Mouse (Mus musculus) limb, embryonic 11.5 days (tissue): ENCODE data around the gene Glipr1l2. TPM values are rescaled to one million over a fixed set of nuclear protein-coding genes. Genes with fewer than 3 reads are reported as not detected.
"Not testable (repeated sequence)": the region's sequence is repeated elsewhere in the genome, so short reads cannot be mapped to it uniquely, and the experiment has no call there.

ENCODE experiments used
- ATAC-seq: fragments of 200-750 bp; cut with Nextera tagmentation; 2 replicates; pipeline ENCODE4 v1.8.0; 2017; ENCODE audit warnings: low read depth; ENCODE audit not compliant: insufficient number of reproducible peaks, low FRiP score, low TSS enrichment
- DNase-seq: peaks from one replicate; pipeline ENCODE4 v3.0.0-alpha.2; 2015; ENCODE audit warnings: low spot score
- H3K27ac ChIP-seq: fragments of 300-500 bp; sonication (generic); replicated peaks from 2 replicates; pipeline ENCODE4 v1.5.1; 2014; ENCODE audit warnings: low read depth, mild to moderate bottlenecking, low read length
- H3K27me3 ChIP-seq: fragments of 300-500 bp; sonication (generic); 2 replicates; pipeline ENCODE4 v1.6.1; 2014; ENCODE audit warnings: mild to moderate bottlenecking, low read length, mixed read lengths; ENCODE audit not compliant: control insufficient read depth, insufficient read depth
- H3K36me3 ChIP-seq: fragments of 300-500 bp; sonication (generic); 2 replicates; pipeline ENCODE4 v1.6.1; 2014; ENCODE audit warnings: mild to moderate bottlenecking, low read length, moderate library complexity, mixed read lengths; ENCODE audit not compliant: control insufficient read depth, insufficient read depth
- H3K4me1 ChIP-seq: fragments of 300-500 bp; sonication (generic); 2 replicates; pipeline ENCODE4 v1.6.1; 2014; ENCODE audit warnings: low read length, mixed read lengths; ENCODE audit not compliant: control insufficient read depth, insufficient read depth
- H3K4me2 ChIP-seq: fragments of 300-500 bp; sonication (generic); 2 replicates; pipeline ENCODE4 v1.6.1; 2014; ENCODE audit warnings: low read depth, mild to moderate bottlenecking, moderate library complexity; ENCODE audit not compliant: severe bottlenecking
- H3K4me3 ChIP-seq: fragments of 300-500 bp; sonication (generic); 2 replicates; pipeline ENCODE4 v1.5.1; 2014; ENCODE audit warnings: low read depth, low read length
- H3K9ac ChIP-seq: fragments of 300-500 bp; sonication (generic); 2 replicates; pipeline ENCODE4 v1.6.1; 2014; ENCODE audit warnings: mild to moderate bottlenecking, low read length
- H3K9me3 ChIP-seq: fragments of 300-500 bp; sonication (generic); 2 replicates; pipeline ENCODE4 v1.6.1; 2016; ENCODE audit warnings: low read length; ENCODE audit not compliant: control insufficient read depth
- WGBS: fragments of 180-500 bp; shearing (Covaris S2); extraction: QIAGEN DNeasy Blood & Tissue Kit; methylation state at CpG from one replicate; pipeline ENCODE4 v1.1.7; 2014; 5-methylcytosine and 5-hydroxymethylcytosine counted together
- polyA plus RNA-seq: library from polyadenylated mRNA; unstranded; fragments of >200 nt; fragmentation: Nextera tagmentation; extraction: Ambion mirVana; gene quantifications from 2 replicates; pipeline ENCODE4 v1.2.1, GENCODE M21; 2014

Gene Glipr1l2
- polyA plus RNA-seq, 1 experiment from 2014 or later = not detected

- peak; percentile 78 for DNase-seq
- H3K27ac ChIP-seq, H3K4me2 ChIP-seq, H3K27me3 ChIP-seq, H3K9ac ChIP-seq, ATAC-seq, H3K4me1 ChIP-seq, H3K4me3 ChIP-seq, H3K9me3 ChIP-seq, H3K36me3 ChIP-seq: not testable (repeated sequence)
- WGBS = 4% methylated on average over 5 of the region's 5 CpGs
Observed at GRCm38 (mm10) chr10:112105785-112106184, 22.6 kb downstream of the Glipr1l2 start.

DNA sequence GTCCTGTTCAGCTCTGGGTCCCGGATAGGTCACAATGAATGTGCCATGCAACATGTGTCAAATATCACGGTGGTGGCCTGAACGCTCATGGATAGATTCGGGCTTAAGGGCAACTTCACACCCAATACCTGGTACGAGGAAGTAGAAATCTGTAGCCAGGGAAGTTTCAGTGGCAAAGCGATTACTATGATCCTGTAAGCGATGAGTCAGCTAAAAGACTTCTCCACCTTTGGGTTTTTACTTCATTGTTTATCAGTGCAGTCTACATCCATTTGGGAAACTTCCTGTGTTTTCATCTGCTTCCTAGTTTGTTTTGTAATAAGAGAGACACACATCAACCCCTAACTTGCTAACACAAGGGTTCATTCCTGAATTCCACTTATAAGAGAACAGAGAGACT is 27.2 kb downstream of the Glipr1l2 start:
- WGBS = 89% methylated on average over 7 of the region's 7 CpGs
- H3K4me2 ChIP-seq = no peak overlapping the region
- H3K27ac ChIP-seq = no peak overlapping the region
- ATAC-seq = no peak
- H3K9me3 ChIP-seq = no peaks in the 10 kb centered on the region
- H3K4me1 ChIP-seq = no peaks in the 10 kb centered on the region
- H3K27me3 ChIP-seq = no peaks in the 10 kb centered on the region
- no peaks in the 10 kb centered on the region for H3K36me3 ChIP-seq
- no peak for DNase-seq
- H3K9ac ChIP-seq = no peak overlapping the region
- no peak overlapping the region for H3K4me3 ChIP-seq

GRCm38 (mm10) chr10:112125090-112125489 is 41.9 kb downstream of the Glipr1l2 start:
- not testable (repeated sequence) for H3K4me3 ChIP-seq, H3K4me2 ChIP-seq, H3K9ac ChIP-seq, ATAC-seq, H3K36me3 ChIP-seq, H3K27ac ChIP-seq, H3K4me1 ChIP-seq, H3K27me3 ChIP-seq, DNase-seq, H3K9me3 ChIP-seq
- 30% methylated on average over 2 of the region's 2 CpGs for WGBS

GRCm38 (mm10) chr10:112127682-112128230 is 44.6 kb downstream of the Glipr1l2 start:
- not testable (repeated sequence) for H3K27ac ChIP-seq, H3K9ac ChIP-seq, H3K9me3 ChIP-seq, H3K4me2 ChIP-seq, DNase-seq, H3K4me3 ChIP-seq, H3K4me1 ChIP-seq, ATAC-seq, H3K27me3 ChIP-seq, H3K36me3 ChIP-seq
- 62% methylated on average over 6 of the region's 6 CpGs for WGBS

GRCm38 (mm10) chr10:112132194-112132593 is 49.0 kb downstream of the Glipr1l2 start:
- H3K27ac ChIP-seq = no peak overlapping the region
- no peak overlapping the region for H3K9ac ChIP-seq
- 89% methylated on average over 3 of the region's 3 CpGs for WGBS
- DNase-seq = no peak
- no peak overlapping the region for H3K4me2 ChIP-seq
- H3K36me3 ChIP-seq = no peaks in the 10 kb centered on the region
- no peak for ATAC-seq
- no peaks in the 10 kb centered on the region for H3K9me3 ChIP-seq
- no peak overlapping the region for H3K4me3 ChIP-seq
- no peaks in the 10 kb centered on the region for H3K4me1 ChIP-seq
- no peaks in the 10 kb centered on the region for H3K27me3 ChIP-seq

- ATAC-seq (peak; percentile 68; the same call in 1 of the 2 replicates), DNase-seq (peak; percentile 71)
- H3K27me3 ChIP-seq = no peaks in the 10 kb centered on the region
- 18% methylated on average over 9 of the region's 9 CpGs for WGBS
- H3K9ac ChIP-seq = no peak overlapping the region
- 0 out of 2 replicates have a peak overlapping the region, but pooled peaks have one; percentile 6 for H3K4me3 ChIP-seq
- no peaks in the 10 kb centered on the region for H3K9me3 ChIP-seq
- no peak overlapping the region for H3K27ac ChIP-seq
- H3K36me3 ChIP-seq = no peaks in the 10 kb centered on the region
- peak overlapping the region; percentile 31; the same call in 1 of the 2 replicates for H3K4me2 ChIP-seq
- no peaks in the 10 kb centered on the region for H3K4me1 ChIP-seq
Observed at GRCm38 (mm10) chr10:112138050-112138870, 55.1 kb downstream of the Glipr1l2 start.

GRCm38 (mm10) chr10:112138871-112139430 is 55.8 kb downstream of the Glipr1l2 start:
- Histone ChIP-seq H3K36me3 (no peaks in the 10 kb centered on the region), H3K4me1 (no peaks in the 10 kb centered on the region), H3K4me3 (0 out of 2 replicates have a peak overlapping the region, but pooled peaks have one; percentile 6), H3K27me3 (no peaks in the 10 kb centered on the region), H3K9ac (no peak overlapping the region), H3K27ac (no peak overlapping the region), H3K9me3 (no peaks in the 10 kb centered on the region), H3K4me2 (peak overlapping the region; percentile 31; the same call in 1 of the 2 replicates)
- DNase-seq = no peak
- WGBS = 50% methylated on average over 6 of the region's 6 CpGs
- ATAC-seq = no peak

DNA sequence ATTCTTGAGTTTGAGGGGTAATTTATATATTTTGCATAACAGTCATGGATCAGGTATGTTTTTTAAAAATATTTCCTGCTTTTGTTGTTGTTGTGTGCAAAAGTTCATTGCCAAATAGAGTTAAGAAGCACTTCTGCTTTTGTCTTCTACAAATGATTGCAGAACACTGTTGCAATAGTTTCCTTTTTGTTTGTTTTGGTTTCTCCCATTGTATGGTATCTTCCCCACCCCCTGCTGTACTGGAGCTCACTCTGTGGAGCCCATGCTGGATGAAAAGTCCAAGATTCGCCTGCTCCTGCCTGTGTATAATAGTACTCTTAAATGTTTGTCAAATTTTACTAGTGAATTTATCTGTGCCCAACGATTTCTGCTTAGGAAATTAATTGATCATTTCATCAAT is 56.7 kb downstream of the Glipr1l2 start:
- Histone ChIP-seq H3K27ac (no peak overlapping the region), H3K9me3 (no peaks in the 10 kb centered on the region), H3K27me3 (no peaks in the 10 kb centered on the region), H3K9ac (no peak overlapping the region), H3K4me3 (no peak overlapping the region), H3K36me3 (no peaks in the 10 kb centered on the region), H3K4me1 (no peaks in the 10 kb centered on the region), H3K4me2 (no peak overlapping the region)
- 73% methylated on average over 2 of the region's 2 CpGs for WGBS
- DNase-seq (no peak), ATAC-seq (no peak)
